Mouse (Mus musculus) 3134 (cell line): ENCODE measurements around the gene Pipox.
A peak's percentile ranks its signal among the peaks of the same experiment; 100 is the strongest.

ENCODE experiments used
- DNase-seq: peaks from one replicate; pipeline ENCODE4 v3.0.0-alpha.2; 2011; ENCODE audit warnings: low spot score; ENCODE audit not compliant: insufficient read length; ENCODE audit errors: extremely low read depth

Gene Pipox

DNA sequence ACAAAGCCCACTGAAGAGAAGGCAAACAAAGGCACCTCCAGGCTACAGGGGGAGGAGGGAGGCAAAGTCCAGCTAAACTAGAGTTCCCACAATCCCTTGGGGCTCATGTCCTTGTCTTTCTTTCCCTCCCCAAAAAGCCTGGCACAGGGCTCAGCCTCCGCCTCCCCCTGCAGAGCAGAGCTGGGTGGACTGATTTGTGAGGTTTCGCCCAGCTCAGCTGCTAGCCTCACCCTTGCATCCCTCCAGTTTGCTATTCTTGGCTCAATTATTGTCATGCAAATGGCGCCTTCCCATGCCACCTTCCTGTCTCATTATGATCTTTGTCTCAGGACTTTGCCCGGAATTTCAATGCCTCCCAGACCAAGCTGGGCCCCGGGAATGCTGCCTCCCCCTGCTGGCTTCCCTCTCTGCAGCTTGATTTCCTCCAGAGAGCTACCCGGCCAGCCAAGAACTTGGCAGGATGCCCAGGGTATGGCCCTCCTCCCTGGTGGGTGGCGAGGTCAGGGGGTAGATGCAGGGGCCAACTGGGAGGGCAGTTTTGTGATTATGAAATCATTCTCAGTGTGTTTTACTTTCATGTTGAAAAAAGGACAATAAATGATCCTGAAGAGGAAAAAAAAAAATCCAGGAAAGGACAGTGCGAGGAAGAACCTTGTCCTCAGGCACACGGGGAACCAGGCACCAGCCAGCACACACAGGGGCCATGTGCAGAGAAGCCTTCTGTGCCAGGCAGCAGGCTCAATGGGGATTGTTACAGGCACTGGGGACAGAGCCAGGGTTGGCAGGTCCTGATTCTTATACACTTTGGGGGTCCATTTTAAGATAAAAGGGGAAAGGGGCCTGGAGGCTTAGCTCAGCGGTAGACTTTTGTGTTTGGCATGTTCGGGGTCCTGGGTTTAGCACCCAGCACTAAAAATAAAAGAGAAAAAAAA is at the start of gene Pipox:
Pipox (minus strand) TSS at position 310 of the 932 bp plus-strand sequence.
- peak; percentile 57 for DNase-seq

DNA sequence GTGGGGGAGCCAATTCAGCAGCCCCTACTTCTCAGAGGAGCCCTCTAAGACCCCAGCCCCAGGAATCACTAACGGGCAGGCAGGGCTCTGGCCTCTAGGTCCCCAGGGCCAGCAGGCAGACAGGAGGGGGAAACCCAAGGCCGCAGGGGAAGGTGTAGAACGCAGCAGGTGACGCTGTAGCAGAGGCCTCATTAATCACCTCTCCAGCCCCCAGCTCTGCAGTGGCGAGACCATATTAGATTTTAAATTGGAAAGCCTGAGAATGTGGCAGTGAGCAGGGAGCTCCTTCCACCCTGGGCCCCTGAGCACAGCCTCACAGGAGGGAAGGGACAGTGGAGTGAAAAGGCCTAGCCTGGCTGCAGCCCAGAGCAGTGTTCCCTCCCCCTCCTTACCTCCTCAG is 48.3 kb upstream of the Pipox start:
- no peak for DNase-seq

DNA sequence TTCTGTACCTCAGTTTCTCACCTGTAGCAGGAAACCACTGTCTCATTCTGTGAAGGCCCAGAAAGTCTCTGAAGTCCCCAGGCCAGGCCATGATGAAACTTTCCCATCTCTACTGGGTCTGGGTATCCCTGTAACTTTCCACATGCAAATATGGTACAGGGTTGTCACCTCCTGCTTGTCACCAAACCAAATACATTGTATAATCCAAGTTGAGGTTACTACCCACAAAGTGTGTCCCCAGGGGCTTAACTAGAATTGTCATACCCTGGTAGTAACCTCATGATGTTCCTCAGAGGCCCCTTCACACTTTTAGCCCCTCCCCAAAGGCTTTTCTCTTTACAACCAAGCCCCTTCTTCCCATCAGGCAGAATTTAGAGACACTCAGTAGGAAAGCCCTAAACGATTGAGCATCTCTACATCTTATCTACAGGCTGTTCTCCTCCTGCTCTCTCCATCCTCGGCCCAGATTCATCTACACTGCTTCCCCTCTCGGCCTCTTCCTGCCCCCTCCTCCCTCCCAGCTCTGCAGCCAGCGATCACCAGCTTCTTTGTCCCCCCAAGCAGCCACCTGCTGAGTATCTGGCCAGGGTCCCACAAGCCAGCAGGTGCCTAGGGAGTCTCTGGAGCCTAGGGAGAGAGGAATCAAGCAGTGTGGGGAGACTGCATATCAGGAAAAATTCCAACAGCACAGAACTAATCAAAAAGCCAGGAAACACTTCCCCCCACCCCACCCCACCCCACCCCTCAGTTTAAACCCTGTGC is 43.9 kb upstream of the Pipox start:
- DNase-seq = no peak

DNA sequence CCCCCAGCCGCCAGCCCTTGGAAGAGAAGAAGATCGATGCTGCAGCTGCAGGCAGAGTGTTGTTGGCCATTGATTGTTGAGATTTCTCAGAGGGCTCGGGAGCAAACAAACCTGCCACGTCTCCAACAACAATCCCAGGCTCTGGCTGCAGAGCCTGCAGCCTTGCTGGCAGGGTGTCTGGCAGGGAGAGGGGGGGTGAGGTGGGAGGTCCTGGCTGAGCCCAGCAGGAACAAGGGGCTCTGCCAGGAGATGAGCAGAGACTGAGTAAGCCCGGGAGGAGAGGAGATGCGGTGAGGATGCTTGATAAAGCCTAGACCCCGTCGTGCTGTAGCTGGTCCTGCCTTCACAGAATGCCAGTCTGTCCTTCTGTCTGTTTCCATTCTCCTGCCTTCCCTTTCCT is 43.0 kb upstream of the Pipox start:
- DNase-seq = no peak

- DNase-seq = no peak
Measured at GRCm38 (mm10) chr11:77934568-77935311, 40.8 kb upstream of the Pipox start.

- DNase-seq = peak; percentile 29
Measured at GRCm38 (mm10) chr11:77934111-77934521, 40.2 kb upstream of the Pipox start.

- no peak for DNase-seq
Measured at GRCm38 (mm10) chr11:77932576-77932975, 38.7 kb upstream of the Pipox start.

DNA sequence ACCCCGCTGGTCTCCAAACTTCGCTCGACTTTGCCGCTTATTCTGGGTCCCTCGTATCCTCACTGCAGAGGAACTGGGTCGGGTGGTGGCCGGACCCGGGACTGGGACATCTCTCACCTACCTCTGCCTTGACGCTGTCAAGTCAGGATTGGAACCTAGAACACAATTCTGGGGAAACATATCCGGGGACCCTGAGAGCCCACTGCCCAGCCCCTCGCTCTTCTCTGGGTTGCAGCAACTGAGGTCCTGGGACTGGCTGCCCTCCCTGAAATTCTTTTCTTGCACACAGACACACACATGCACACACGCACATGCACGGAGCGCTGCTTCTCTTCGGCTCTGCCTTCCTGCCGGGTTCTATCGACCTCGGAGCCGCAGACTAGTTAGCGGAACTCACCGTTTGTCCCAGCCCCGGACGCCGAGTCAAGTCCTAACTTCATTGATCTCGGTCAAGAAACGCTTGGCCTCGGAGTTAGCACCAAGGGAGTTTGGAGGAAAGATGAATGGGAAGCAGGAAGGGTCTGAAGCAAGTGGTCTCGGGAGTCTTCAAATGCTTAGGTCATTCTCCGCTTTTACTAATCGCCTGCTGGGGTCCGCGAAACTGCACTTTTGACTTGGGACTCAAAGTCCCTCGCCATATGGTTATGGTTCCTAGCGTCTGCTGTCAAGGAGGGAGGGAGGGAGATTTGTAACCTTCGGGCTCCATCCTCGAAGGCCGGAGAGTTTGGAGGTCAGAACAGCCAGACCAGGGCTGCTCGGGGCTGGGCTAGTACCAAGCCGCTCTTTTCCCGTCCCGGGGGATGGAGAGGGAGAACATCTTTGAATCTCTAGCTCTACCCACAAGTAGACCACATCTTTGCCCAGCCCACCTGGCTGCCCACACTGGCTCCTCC is 37.9 kb upstream of the Pipox start:
- DNase-seq = no peak

DNA sequence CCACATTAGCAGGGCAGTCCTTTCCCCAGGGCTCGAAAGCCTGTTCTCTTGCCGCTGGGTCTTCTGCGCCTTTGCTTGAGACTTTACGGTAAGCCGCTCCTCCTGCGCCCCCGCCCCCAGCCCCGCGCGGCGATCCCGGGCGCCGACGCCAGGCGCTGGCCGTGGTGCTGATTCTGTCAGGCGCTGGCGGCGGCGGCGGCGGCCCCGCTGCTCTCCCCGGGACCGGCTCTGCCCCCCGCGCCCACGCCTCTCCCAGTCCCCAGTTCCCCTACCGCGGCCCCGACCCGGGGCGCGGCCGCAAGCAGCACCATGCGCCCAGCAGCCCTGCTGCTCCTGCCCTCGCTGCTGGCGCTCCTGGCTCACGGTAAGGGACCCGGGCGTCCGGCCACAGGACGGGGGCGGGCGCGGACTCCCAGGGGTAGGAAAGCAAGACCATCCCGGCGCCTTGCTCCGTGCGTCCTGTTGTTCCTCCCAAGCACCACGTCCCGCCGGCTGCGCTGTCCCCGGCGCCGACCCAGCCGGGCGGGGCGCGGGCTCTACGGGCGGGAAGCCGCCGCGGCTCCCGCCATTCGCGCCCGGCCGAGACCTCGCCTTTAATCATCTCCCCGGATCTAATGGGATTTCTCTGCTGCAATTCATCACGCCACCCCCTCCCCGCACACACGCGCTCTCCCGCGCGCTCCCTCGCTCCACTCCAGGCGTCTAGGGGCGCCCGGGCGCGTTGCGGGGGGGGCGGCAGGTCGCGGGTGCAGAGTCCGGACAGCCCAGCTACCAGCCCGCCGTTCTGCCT is 37.0 kb upstream of the Pipox start, which contains the start of gene Sez6:
Sez6 (plus strand) TSS at position 50 of the 790 bp plus-strand sequence.
- DNase-seq = no peak

DNA sequence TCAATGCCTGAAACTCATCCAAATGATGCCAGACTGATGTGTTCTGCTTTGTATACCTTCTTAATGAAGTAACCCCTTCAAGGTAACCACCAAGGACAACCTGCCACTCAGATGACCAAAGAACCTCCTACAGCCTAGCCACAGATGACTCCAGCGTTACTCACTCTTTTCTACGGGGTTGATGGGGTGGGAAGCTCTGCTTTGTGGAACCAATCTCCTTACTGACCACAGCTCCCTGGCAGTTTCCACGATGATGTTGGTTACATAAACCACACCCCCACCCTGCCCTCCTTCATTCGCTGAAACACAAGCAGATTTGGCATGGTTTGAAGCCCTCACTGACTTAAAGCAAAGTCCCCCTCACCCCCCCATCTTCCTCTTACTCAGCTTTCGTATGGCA is 33.9 kb upstream of the Pipox start:
- peak; percentile 79 for DNase-seq

DNA sequence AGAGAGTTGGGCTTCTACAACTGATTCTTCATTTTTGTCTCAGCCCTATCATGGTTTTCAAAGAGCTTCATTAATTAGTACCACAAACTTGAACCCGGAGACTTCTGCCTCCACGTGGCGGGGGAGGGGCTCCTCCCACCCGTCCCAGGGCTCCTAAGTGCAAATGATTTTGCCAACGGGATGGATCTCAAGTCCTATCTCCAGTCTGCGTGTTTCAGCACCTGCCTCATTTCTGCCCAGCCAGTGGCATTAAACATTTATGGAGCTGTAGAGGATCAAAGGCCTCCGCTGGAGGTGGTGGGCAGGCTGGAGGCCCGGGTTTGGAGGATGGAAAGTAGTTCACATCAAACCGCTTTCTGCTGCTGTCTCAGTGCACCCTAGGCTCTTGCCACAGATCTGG is 32.8 kb upstream of the Pipox start:
- DNase-seq = no peak

- DNase-seq = no peak
Measured at GRCm38 (mm10) chr11:77925836-77926657, 32.2 kb upstream of the Pipox start.

- DNase-seq = no peak
Measured at GRCm38 (mm10) chr11:77923285-77923684, 29.4 kb upstream of the Pipox start.

GRCm38 (mm10) chr11:77917166-77917565 is 23.3 kb upstream of the Pipox start:
- no peak for DNase-seq

GRCm38 (mm10) chr11:77916741-77917140 is 22.8 kb upstream of the Pipox start:
- no peak for DNase-seq

DNA sequence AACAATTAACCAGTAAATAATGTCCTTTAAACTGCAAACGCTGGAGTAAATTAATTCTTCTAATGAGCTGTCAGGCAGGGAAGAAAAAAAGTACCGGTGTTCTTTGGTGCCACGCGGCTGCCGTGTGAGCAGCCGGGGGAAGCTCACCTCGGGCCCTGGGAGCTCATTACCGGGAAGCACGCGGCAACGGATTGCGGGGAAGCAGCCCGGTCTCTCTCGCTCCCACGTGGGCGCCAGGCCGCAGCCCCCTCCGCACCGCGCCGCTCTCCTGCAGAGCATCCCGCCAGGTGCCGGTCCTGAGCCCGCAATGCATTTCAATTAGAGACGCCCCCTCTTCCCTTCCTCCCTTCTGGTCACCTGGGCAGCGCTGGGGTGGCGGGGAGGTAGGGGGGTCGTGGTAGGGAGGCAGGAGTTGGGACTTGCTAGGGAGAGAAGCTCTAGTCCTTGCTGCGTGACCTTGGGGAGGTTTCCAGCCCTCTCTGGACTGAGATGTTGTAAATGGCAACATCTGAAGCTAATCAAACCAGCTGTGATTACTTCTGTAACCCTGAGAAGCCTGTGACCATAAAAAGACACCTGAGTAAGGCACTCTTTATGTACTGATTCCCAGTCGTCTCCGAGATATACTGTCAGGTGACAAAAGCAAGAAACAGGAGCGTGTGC is 20.8 kb upstream of the Pipox start:
- DNase-seq = no peak

DNA sequence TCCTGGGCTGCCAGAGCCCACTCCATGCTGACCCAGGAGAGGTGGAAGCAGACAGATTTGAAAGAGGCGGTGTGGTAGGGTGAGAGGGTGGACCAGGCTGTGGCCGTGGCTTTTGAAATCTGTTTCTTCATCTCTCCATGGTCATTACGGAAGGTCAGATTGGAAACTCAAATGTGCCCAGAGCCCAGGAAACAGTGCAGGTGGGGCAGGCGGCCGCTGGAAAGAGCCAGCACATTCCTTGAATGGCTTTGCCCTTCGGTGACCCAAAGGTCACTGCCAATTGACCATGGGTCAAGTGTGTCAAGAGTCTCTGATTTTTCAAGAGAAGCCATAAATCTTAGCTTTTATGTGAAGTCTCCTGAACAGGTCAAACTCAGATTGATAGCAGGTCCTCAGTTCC is 19.6 kb upstream of the Pipox start:
- no peak for DNase-seq

- no peak for DNase-seq
Measured at GRCm38 (mm10) chr11:77909776-77910175, 15.9 kb upstream of the Pipox start.
